ENCODE assay signal across 21 mouse cellular contexts in the genomic region with DNA sequence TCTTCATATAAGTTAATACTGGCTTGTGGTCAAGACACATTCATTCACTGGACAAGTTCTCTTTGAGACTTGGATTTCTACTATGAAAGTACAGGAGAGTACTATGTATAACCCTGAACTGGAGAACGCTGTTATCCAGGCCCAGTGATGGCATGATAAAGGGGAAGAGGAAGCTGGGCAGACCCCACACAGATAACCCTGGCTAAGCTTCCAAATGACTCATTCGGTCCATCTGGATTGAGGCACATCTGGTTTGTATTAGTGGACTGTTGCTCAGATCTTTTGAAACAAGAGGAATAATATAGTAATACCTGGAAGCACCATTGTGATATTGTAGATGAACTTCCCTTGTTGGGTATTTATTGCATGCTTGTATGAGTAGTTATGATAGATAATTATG.
A peak's percentile ranks its signal among the peaks of the same experiment; 100 is the strongest.
DNase-seq lines count a peak whose midpoint lies in the region; ATAC-seq and TF ChIP-seq lines count a peak whose summit lies in the region.
"Had no signal": no experiment of that assay in that cellular context is flagged by ENCODE, and none has a peak within 500 bp of the region (broad histone marks: within the 10 kb centered on the region; RNA-seq: fewer than 3 reads in every experiment).

No protein-coding gene starts in this region.

- no peak overlapping the region for H3K9ac ChIP-seq in embryonic facial prominence, embryonic 11.5 days (replicated peaks; ENCODE audit: low read length)
- no peak overlapping the region for H3K9ac ChIP-seq in limb, embryonic 14.5 days (ENCODE audit: low read depth, low read length, severe bottlenecking)
- no peak overlapping the region for H3K9ac ChIP-seq in kidney, embryonic 14.5 days (ENCODE audit: low read depth, low read length)
- H3K9ac ChIP-seq: embryonic facial prominence, embryonic 13.5 days; forebrain, embryonic 12.5 days; heart, embryonic 12.5 days; hindbrain, embryonic 15.5 days had no signal

- no peaks in the 10 kb centered on the region for H3K27me3 ChIP-seq in embryonic facial prominence, embryonic 11.5 days (ENCODE audit: control insufficient read depth, insufficient read depth, low read length)
- H3K27me3 ChIP-seq in embryonic facial prominence, embryonic 10.5 days (replicated peaks; ENCODE audit: low read depth, poor library complexity, severe bottlenecking): no peaks in the 10 kb centered on the region
- no peaks in the 10 kb centered on the region for H3K27me3 ChIP-seq in limb, embryonic 14.5 days (ENCODE audit: control insufficient read depth, insufficient read depth, low read length)
- no peaks in the 10 kb centered on the region for H3K27me3 ChIP-seq in kidney, embryonic 14.5 days (ENCODE audit: control insufficient read depth, insufficient read depth, low read length)
- H3K27me3 ChIP-seq: embryonic facial prominence, embryonic 13.5 days; forebrain, embryonic 12.5 days; heart, embryonic 12.5 days; hindbrain, embryonic 15.5 days; Patski had no signal

- H3K4me1 ChIP-seq in embryonic facial prominence, embryonic 11.5 days (ENCODE audit: control insufficient read depth, insufficient read depth, low read length): no peaks in the 10 kb centered on the region
- H3K4me1 ChIP-seq in embryonic facial prominence, embryonic 10.5 days: 0 out of 2 replicates have a peak, but pooled peaks cover 7% of the 10 kb centered on the region
- no peaks in the 10 kb centered on the region for H3K4me1 ChIP-seq in limb, embryonic 14.5 days (ENCODE audit: control insufficient read depth, insufficient read depth, low read length)
- H3K4me1 ChIP-seq in kidney, embryonic 14.5 days (ENCODE audit: control insufficient read depth, insufficient read depth, low read length): no peaks in the 10 kb centered on the region
- H3K4me1 ChIP-seq: embryonic facial prominence, embryonic 13.5 days; forebrain, embryonic 12.5 days; heart, embryonic 12.5 days; hindbrain, embryonic 10.5 days; hindbrain, embryonic 15.5 days had no signal

- H3K36me3 ChIP-seq in embryonic facial prominence, embryonic 11.5 days (replicated peaks; ENCODE audit: control insufficient read depth, insufficient read depth, low read depth, low read length): no peaks in the 10 kb centered on the region
- no peaks in the 10 kb centered on the region for H3K36me3 ChIP-seq in embryonic facial prominence, embryonic 10.5 days (replicated peaks)
- H3K36me3 ChIP-seq in limb, embryonic 14.5 days (ENCODE audit: control insufficient read depth, insufficient read depth, low read length): no peaks in the 10 kb centered on the region
- H3K36me3 ChIP-seq in kidney, embryonic 14.5 days (ENCODE audit: control insufficient read depth, insufficient read depth, low read length): no peaks in the 10 kb centered on the region
- H3K36me3 ChIP-seq: embryonic facial prominence, embryonic 13.5 days; forebrain, embryonic 12.5 days; heart, embryonic 12.5 days; hindbrain, embryonic 10.5 days; hindbrain, embryonic 15.5 days had no signal

- no peak for TF ChIP-seq CTCF in gastrocnemius, adult 2 months (IDR thresholded peaks at IDR 0.05)

- H3K9me3 ChIP-seq in embryonic facial prominence, embryonic 11.5 days (replicated peaks; ENCODE audit: control insufficient read depth, low read length): no peaks in the 10 kb centered on the region
- H3K9me3 ChIP-seq in embryonic facial prominence, embryonic 10.5 days: no peaks in the 10 kb centered on the region
- H3K9me3 ChIP-seq in limb, embryonic 14.5 days (ENCODE audit: control insufficient read depth, low read length): no peaks in the 10 kb centered on the region
- H3K9me3 ChIP-seq in kidney, embryonic 14.5 days (ENCODE audit: control insufficient read depth, low read length): no peaks in the 10 kb centered on the region
- H3K9me3 ChIP-seq: embryonic facial prominence, embryonic 13.5 days; forebrain, embryonic 12.5 days; heart, embryonic 12.5 days; hindbrain, embryonic 10.5 days; hindbrain, embryonic 15.5 days had no signal

- H3K4me3 ChIP-seq in embryonic facial prominence, embryonic 11.5 days (ENCODE audit: low read depth, low read length): no peak overlapping the region
- no peak overlapping the region for H3K4me3 ChIP-seq in embryonic facial prominence, embryonic 10.5 days
- no peak overlapping the region for H3K4me3 ChIP-seq in limb, embryonic 14.5 days (replicated peaks; ENCODE audit: low read length)
- H3K4me3 ChIP-seq in gastrocnemius, adult 2 months: no peak overlapping the region
- H3K4me3 ChIP-seq in kidney, embryonic 14.5 days (ENCODE audit: low read length): no peak overlapping the region
- H3K4me3 ChIP-seq: embryonic facial prominence, embryonic 13.5 days; forebrain, embryonic 12.5 days; heart, adult 2 months; heart, embryonic 12.5 days; hindbrain, embryonic 10.5 days; hindbrain, embryonic 15.5 days had no signal

- 0 out of 2 replicates have a peak, but pooled peaks have one; percentile 65 for ATAC-seq in embryonic facial prominence, embryonic 11.5 days (replicated peaks; ENCODE audit: insufficient number of reproducible peaks, low FRiP score, low TSS enrichment, low read depth)
- ATAC-seq in limb, embryonic 14.5 days (ENCODE audit: low FRiP score, low read depth): no peak
- ATAC-seq in kidney, embryonic 14.5 days (ENCODE audit: low FRiP score, low TSS enrichment): no peak
- ATAC-seq: activated CD4-positive, CD25-positive, alpha-beta regulatory T cell, adult 4 months; intestine, embryonic 16.5 days; Patski had no signal

- 39% methylated on average over 2 of the region's 2 CpGs for WGBS in embryonic facial prominence, embryonic 11.5 days
- 40% methylated on average over 2 of the region's 2 CpGs for WGBS in embryonic facial prominence, embryonic 10.5 days
- 23% methylated on average over 2 of the region's 2 CpGs for WGBS in limb, embryonic 14.5 days
- 60% methylated on average over 2 of the region's 2 CpGs for WGBS in kidney, embryonic 14.5 days

- peak; percentile 66 for DNase-seq in embryonic facial prominence, embryonic 11.5 days (ENCODE audit: low spot score)
- no peak for DNase-seq in embryonic facial prominence, embryonic 10.5 days (ENCODE audit: low spot score)
- peak; percentile 6 for DNase-seq in embryo, embryonic 9.5 days (ENCODE audit: extremely low spot score)
- peak; percentile 8 for DNase-seq in limb, embryonic 14.5 days (ENCODE audit: low spot score)
- DNase-seq in heart, adult 8-10 months (ENCODE audit: low spot score): no peak
- DNase-seq in gastrocnemius, adult 2 months: no peak
- DNase-seq: adrenal gland, postnatal 14 days; cerebellum, adult 2 months; cerebellum, postnatal 10 days; gastrocnemius, postnatal 14 days; heart, adult 2 months; kidney, adult 2 months had no signal

- intact Hi-C loops in gastrocnemius, adult 2 months (cut with DNase I): no loop called here

- H3K4me2 ChIP-seq in embryonic facial prominence, embryonic 11.5 days (ENCODE audit: low read depth, low read length): no peak overlapping the region
- no peak overlapping the region for H3K4me2 ChIP-seq in limb, embryonic 14.5 days (replicated peaks; ENCODE audit: low read depth, low read length, severe bottlenecking)
- no peak overlapping the region for H3K4me2 ChIP-seq in kidney, embryonic 14.5 days (replicated peaks; ENCODE audit: low read depth, low read length)
- H3K4me2 ChIP-seq: embryonic facial prominence, embryonic 13.5 days; forebrain, embryonic 12.5 days; heart, embryonic 12.5 days; hindbrain, embryonic 15.5 days had no signal

- TF ChIP-seq POLR2A in limb, embryonic 14.5 days (IDR thresholded peaks at IDR 0.05; ENCODE audit: borderline replicate concordance, extremely low read depth, insufficient read depth, insufficient read length): no peak

- no peak overlapping the region for H3K27ac ChIP-seq in embryonic facial prominence, embryonic 11.5 days (replicated peaks; ENCODE audit: low read depth, low read length)
- no peak overlapping the region for H3K27ac ChIP-seq in embryonic facial prominence, embryonic 10.5 days (replicated peaks)
- no peak overlapping the region for H3K27ac ChIP-seq in limb, embryonic 14.5 days (replicated peaks; ENCODE audit: low read depth, low read length)
- H3K27ac ChIP-seq in gastrocnemius, adult 2 months: no peak overlapping the region
- H3K27ac ChIP-seq in kidney, embryonic 14.5 days (ENCODE audit: low read depth, low read length): no peak overlapping the region
- H3K27ac ChIP-seq: embryonic facial prominence, embryonic 13.5 days; forebrain, embryonic 12.5 days; heart, adult 2 months; hindbrain, embryonic 10.5 days; hindbrain, embryonic 15.5 days had no signal

Comparison
In these comparisons a context has a peak if more than half of its experiments do, and no peak if none do; other contexts are left out.
1. DNase-seq: peak in embryonic facial prominence, embryonic 11.5 days (single experiment), embryo, embryonic 9.5 days (single experiment) and limb, embryonic 14.5 days (single experiment); none in embryonic facial prominence, embryonic 10.5 days (single experiment), heart, adult 8-10 months (single experiment) and gastrocnemius, adult 2 months (single experiment).